Mouse (Mus musculus) lung, postnatal 25 days (tissue): ENCODE data around the gene Fxn.
"Not testable (repeated sequence)": the region's sequence is repeated elsewhere in the genome, so short reads cannot be mapped to it uniquely, and the experiment has no call there.

Experiments
- DNase-seq: peaks from one replicate; pipeline ENCODE4 v3.0.0; 2022; ENCODE audit warnings: low spot score

Gene Fxn

DNA sequence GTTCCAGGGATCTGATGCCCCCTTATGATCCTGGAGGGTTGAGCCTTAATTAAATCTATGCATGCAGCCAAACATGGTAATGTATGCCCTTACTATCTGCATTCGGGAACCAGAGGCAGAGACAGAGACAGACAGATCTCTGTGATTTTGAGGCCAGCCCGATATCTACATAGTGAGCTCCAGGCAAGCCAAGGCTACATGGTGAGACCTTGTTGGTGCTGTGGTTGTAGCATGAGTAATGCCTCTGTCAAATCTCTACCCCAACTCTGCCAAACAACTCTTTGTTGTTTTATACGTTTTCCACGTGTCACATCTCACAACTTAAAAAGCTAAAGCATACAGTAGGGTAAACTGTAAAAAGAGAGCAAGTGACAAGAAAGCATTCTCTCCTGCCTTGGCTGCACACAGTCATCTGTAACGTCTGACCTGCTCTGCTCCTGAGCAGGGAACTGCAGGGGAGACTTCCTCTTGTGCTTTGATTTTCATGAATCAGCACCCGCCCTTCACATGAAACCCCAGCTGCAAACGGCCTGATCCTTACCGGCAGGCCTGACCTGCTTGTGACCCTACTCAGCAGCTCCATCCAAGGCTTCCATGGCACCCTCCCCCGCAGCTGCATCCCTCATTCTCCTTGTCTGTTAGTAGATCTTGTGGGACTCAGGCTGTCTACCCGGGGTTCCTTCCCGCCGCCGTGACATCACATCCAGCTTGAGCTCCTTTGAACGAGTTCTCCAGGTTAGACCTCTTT, 38.4 kb downstream of the Fxn start:
- no peak for DNase-seq

DNA sequence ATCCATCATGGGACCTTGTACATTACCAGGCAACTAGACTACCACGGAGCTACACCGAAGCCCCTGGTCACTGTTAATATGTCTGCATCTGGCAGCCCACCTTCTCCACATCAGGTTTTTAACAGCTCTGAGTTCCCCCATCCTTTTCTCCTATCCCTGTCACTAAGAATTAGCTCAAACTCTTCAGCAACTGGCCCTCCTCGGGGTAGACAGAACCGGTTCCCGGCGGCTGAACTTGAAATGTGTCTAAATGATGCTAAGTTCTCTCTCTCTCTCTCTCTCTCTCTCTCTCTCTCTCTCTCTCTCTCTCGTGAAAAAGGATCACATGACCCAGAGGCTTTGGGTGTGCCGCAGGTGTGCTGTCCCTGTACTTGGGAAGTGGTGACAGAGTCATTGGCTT, 39.1 kb downstream of the Fxn start:
- no peak for DNase-seq

DNA sequence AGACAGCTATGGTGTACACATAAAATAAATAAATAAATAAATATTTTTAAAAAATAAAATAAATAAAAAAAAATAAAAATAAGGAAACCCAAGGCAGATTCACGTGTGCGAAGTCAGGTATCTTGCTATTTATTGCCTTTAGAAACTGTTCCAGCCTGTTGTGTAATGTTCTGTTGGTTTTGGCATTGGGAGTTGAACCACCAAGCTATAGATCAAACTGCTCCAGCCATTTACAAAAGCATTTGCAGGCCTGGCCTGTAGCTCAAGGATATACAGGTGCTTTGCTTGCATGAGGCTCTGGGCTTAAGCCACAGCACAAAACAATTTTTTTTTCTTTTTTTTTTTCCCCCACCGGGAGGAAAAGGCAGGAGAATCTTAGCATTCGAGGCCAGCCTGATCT, 42.4 kb downstream of the Fxn start:
- DNase-seq: no peak

DNA sequence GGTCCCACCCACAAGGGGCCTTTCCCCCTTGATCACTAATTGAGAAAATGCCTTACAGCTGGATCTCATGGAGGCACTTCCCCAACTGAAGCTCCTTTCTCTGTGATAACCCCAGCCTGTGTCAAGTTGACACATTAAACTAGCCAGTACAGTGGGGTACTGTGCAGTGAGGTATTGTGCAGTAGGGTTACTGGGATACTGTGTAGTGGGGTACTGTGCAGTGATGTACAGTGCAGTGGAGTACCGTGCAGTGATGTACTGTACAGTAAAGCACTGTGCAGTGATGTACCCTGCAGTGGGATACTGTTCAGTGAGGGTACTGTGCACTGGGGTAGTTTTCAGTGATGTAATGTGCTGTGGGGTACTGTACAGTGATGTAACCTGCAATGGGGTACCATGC, 48.0 kb downstream of the Fxn start:
- DNase-seq: not testable (repeated sequence)

GRCm38 (mm10) chr19:24225305-24225696, 55.1 kb downstream of the Fxn start:
- DNase-seq: peak; percentile 89

GRCm38 (mm10) chr19:24224500-24225304, 55.7 kb downstream of the Fxn start, which contains the start of gene Tjp2:
Tjp2 (minus strand) TSS chr19:24225030.
- peak; percentile 91 for DNase-seq

GRCm38 (mm10) chr19:24223851-24224251, 56.6 kb downstream of the Fxn start:
- peak; percentile 44 for DNase-seq

DNA sequence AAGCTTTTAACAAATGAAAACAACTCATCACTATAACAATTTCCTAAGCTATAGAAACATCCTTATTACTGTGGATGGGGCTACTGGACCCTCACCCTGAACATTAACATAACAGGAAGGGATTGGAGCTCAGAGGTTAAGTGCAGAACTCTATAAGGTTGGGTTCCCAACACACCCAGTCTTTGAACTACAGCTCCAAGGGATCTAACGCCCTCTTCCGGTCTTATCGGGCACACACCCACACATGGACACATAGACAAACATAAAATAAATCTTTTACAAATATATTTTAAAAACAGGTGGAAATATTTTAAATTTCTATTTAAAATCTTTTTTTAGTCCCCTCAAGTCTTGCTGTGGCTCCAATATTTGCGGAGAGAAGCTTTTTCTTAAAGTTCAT, 59.0 kb downstream of the Fxn start:
- no peak for DNase-seq

DNA sequence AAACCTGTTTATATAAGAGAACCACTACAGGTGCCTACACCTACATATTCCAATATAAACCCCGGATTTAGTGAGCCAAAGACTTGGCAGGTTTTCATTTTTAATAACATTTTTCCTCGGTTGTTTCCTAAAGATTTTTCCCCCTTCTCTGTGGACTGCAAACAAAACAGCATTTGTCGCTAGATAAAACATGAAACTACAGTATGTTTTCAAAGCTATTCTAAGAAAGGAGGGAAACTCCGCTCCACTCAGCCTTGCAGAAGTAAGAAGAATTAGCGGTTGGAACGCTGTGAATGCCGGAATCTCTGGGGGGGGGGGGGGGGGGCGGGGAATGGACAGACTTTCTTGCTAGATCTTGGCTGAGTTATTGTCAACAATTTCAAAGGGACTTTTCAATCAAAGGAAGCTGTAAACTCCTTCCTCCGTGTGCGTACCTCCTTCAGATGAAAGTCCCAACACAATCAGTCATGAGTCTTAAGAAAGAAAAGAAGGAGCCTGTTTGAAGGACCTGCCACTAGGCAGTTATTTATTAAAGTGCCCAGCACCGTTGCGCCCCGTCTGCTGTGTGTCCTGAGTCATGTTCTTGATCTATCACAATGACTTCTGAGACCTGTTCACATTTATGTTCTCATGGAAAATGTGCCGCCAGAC, 59.5 kb downstream of the Fxn start:
- peak; percentile 30 for DNase-seq

DNA sequence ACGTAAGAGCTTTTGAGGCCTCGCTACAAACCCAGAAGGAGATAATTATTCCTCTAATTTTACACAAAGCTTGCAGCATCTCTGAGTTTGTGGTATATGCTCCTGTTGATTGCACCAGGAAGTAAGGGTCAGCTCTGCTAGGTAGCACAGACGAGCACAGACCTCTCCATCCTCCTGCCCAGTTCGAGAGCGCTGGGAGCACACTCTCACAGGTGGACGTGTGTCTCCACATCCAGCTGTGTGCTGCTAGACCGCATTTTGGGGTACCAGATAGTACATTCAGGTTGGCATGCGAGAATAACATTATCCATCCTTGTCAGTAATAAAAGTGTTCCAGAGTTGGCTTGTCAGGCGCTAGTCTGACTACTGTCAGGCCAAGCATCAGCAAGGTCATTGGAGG, 61.4 kb downstream of the Fxn start:
- no peak for DNase-seq

- DNase-seq: no peak
These were observed 62.1 kb downstream of the Fxn start for GRCm38 (mm10) chr19:24218291-24218690.

GRCm38 (mm10) chr19:24217851-24218250, 62.6 kb downstream of the Fxn start:
- DNase-seq: no peak

- DNase-seq: no peak
These were observed 63.6 kb downstream of the Fxn start for GRCm38 (mm10) chr19:24216771-24217170.

DNA sequence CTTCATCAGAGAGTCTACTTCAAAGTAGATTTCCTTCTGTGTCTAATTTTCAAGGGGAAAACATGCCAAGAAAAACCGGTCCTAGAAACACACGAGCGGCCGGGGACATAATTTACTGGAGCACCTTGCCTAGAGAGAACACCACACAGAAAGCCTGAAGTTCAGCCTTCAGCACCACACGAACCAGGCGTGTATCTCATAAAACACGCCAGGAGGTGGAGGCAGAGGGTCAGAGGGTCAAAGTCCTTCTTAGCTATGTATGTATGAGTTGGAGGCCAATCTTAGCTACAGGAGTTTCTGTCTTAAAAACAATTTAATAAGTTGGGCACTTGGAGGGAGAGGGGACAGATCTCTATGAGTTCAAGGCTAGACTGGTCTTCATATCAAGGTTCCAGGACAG, 65.5 kb downstream of the Fxn start:
- no peak for DNase-seq

- no peak for DNase-seq
These were observed 67.1 kb downstream of the Fxn start for GRCm38 (mm10) chr19:24213299-24213698.

DNA sequence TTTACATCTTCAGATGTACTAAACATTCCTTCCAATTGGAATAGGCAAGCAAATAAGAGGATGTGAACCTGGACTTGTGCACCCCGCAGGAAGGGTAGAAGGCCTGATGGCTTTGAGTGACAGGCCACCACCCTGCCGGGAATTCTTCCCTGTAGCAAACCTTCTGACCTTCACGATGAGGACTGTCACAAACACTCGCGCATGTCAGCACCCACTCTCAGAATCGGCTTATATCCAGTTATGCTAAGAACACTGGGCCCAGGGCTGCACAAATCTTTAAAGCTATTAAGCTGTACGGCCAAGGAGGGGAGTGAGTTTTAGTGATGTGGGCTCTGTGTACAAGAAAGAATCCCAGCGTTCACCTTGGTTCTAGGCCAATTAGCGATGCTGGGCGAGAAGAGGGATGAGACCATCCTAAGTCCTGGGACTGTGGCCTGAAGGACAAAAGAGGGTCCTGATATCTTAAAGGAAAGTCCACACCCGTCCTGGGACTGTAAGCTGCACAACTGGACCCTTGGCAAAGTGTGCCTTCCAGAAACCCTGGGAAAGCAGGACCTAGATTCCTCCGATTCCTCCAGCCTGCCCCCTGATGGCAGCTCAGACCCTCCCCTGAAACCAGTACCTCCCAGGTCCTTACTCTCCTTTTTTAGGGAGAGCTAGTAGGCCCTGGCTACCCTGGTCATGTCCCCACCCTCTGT, 67.7 kb downstream of the Fxn start:
- DNase-seq: no peak
